Mouse (Mus musculus): ENCODE data around the gene Tex52. TPM values are rescaled to one million over a fixed set of nuclear protein-coding genes. Genes with fewer than 3 reads are reported as not detected.

The Tex52 gene
- polyA plus RNA-seq, 1 experiment = 0.21 TPM

GRCm38 (mm10) chr6:128355726-128356416, 19.4 kb upstream of the Tex52 start, which contains the start of gene Tulp3:
Gene Tulp3, minus strand, starts transcription at chr6:128355851.
- TF ChIP-seq FOSL1 (IDR thresholded peaks at IDR 0.05; ENCODE audit: insufficient read depth, low read length, poor library complexity, severe bottlenecking) (no peak), CEBPB (IDR thresholded peaks at IDR 0.05; ENCODE audit: low read depth) (no peak), MYOD1 (IDR thresholded peaks at IDR 0.05; ENCODE audit: control insufficient read depth, insufficient read length, low read depth) (no peak), CTCF (IDR thresholded peaks at IDR 0.05; ENCODE audit: control insufficient read depth, insufficient read depth, insufficient read length) (no peak), MYOG (IDR thresholded peaks at IDR 0.05; ENCODE audit: control insufficient read depth, extremely low read depth, insufficient read length) (no peak), MAX (IDR thresholded peaks at IDR 0.05) (no peak), USF1 (IDR thresholded peaks at IDR 0.05; ENCODE audit: low read depth) (no peak)
- peak within 1 kb of the TSS; percentile 63 for H3K4me3 ChIP-seq (ENCODE audit: insufficient read depth, poor library complexity, severe bottlenecking)

GRCm38 (mm10) chr6:128358999-128359398, 16.3 kb upstream of the Tex52 start:
- Histone ChIP-seq H3K4me3 (ENCODE audit: insufficient read depth, poor library complexity, severe bottlenecking) (no peak overlapping the region), H3K36me3 (ENCODE audit: control insufficient read depth, insufficient read depth) (peaks cover 23% of the 10 kb centered on the region), H3K79me3 (ENCODE audit: low read depth) (peaks cover 30% of the 10 kb centered on the region), H3K27me3 (ENCODE audit: control insufficient read depth, insufficient read depth, insufficient read length) (no peaks in the 10 kb centered on the region), H3ac (ENCODE audit: control insufficient read depth, insufficient read length, low read depth) (no peak overlapping the region), H3K79me2 (ENCODE audit: control insufficient read depth, insufficient read depth) (peaks cover 54% of the 10 kb centered on the region)
- TF ChIP-seq CTCF (IDR thresholded peaks at IDR 0.05; ENCODE audit: control insufficient read depth, insufficient read depth, insufficient read length) (peak; percentile 66), FOSL1 (IDR thresholded peaks at IDR 0.05; ENCODE audit: insufficient read depth, low read length, poor library complexity, severe bottlenecking) (no peak)

More at GRCm38 (mm10) chr6:128355726-128356416, 19.4 kb upstream of the Tex52 start, which contains the start of gene Tulp3:
- Histone ChIP-seq H3K27me3 (ENCODE audit: control insufficient read depth, insufficient read depth, insufficient read length) (no peaks in the 10 kb centered on the region), H3K79me2 (ENCODE audit: control insufficient read depth, insufficient read depth) (peaks cover 55% of the 10 kb centered on the region), H3K79me3 (ENCODE audit: low read depth) (peaks cover 22% of the 10 kb centered on the region), H3ac (ENCODE audit: control insufficient read depth, insufficient read length, low read depth) (peak within 1 kb of the TSS; percentile 94), H3K36me3 (ENCODE audit: control insufficient read depth, insufficient read depth) (peaks cover 26% of the 10 kb centered on the region)

GRCm38 (mm10) chr6:128361901-128362300, 13.4 kb upstream of the Tex52 start:
- Histone ChIP-seq H3K4me3 (ENCODE audit: insufficient read depth, poor library complexity, severe bottlenecking) (peak overlapping the region; percentile 60), H3K79me2 (ENCODE audit: control insufficient read depth, insufficient read depth) (peaks cover 69% of the 10 kb centered on the region), H3K36me3 (ENCODE audit: control insufficient read depth, insufficient read depth) (peaks cover 40% of the 10 kb centered on the region), H3K27me3 (ENCODE audit: control insufficient read depth, insufficient read depth, insufficient read length) (no peaks in the 10 kb centered on the region), H3ac (ENCODE audit: control insufficient read depth, insufficient read length, low read depth) (peak overlapping the region; percentile 77), H3K79me3 (ENCODE audit: low read depth) (peaks cover 46% of the 10 kb centered on the region)
- TF ChIP-seq CEBPB (IDR thresholded peaks at IDR 0.05; ENCODE audit: low read depth) = no peak
- no peak for TF ChIP-seq MYOG (IDR thresholded peaks at IDR 0.05; ENCODE audit: control insufficient read depth, extremely low read depth, insufficient read length)
- no peak for TF ChIP-seq USF1 (IDR thresholded peaks at IDR 0.05; ENCODE audit: low read depth)
- no peak for TF ChIP-seq MYOD1 (IDR thresholded peaks at IDR 0.05; ENCODE audit: control insufficient read depth, insufficient read length, low read depth)
- no peak for TF ChIP-seq MAX (IDR thresholded peaks at IDR 0.05)

- peaks cover 40% of the 10 kb centered on the region for H3K36me3 ChIP-seq (ENCODE audit: control insufficient read depth, insufficient read depth)
- H3K27me3 ChIP-seq (ENCODE audit: control insufficient read depth, insufficient read depth, insufficient read length) = no peaks in the 10 kb centered on the region
- peak within 1 kb of the TSS; percentile 60 for H3K4me3 ChIP-seq (ENCODE audit: insufficient read depth, poor library complexity, severe bottlenecking)
- peak within 1 kb of the TSS; percentile 77 for H3ac ChIP-seq (ENCODE audit: control insufficient read depth, insufficient read length, low read depth)
- TF ChIP-seq USF1 (IDR thresholded peaks at IDR 0.05; ENCODE audit: low read depth) = peak; percentile 90
- no peak for TF ChIP-seq CTCF (IDR thresholded peaks at IDR 0.05; ENCODE audit: control insufficient read depth, insufficient read depth, insufficient read length)
- H3K79me2 ChIP-seq (ENCODE audit: control insufficient read depth, insufficient read depth) = peaks cover 75% of the 10 kb centered on the region
- peaks cover 51% of the 10 kb centered on the region for H3K79me3 ChIP-seq (ENCODE audit: low read depth)
Observed at GRCm38 (mm10) chr6:128362381-128363006, 12.8 kb upstream of the Tex52 start, which contains the start of the genes Rhno1 and Foxm1. Gene Rhno1, minus strand, starts transcription at chr6:128362911. Gene Foxm1, plus strand, starts transcription at chr6:128362967.

- H3K79me2 ChIP-seq (ENCODE audit: control insufficient read depth, insufficient read depth) = peaks cover 82% of the 10 kb centered on the region
- H3K27me3 ChIP-seq (ENCODE audit: control insufficient read depth, insufficient read depth, insufficient read length) = no peaks in the 10 kb centered on the region
- peak overlapping the region; percentile 60 for H3K4me3 ChIP-seq (ENCODE audit: insufficient read depth, poor library complexity, severe bottlenecking)
- peaks cover 54% of the 10 kb centered on the region for H3K79me3 ChIP-seq (ENCODE audit: low read depth)
- peak overlapping the region; percentile 77 for H3ac ChIP-seq (ENCODE audit: control insufficient read depth, insufficient read length, low read depth)
- TF ChIP-seq CTCF (IDR thresholded peaks at IDR 0.05; ENCODE audit: control insufficient read depth, insufficient read depth, insufficient read length) (no peak), MYOD1 (IDR thresholded peaks at IDR 0.05; ENCODE audit: control insufficient read depth, insufficient read length, low read depth) (peak; percentile 55), MAX (IDR thresholded peaks at IDR 0.05) (no peak)
- H3K36me3 ChIP-seq (ENCODE audit: control insufficient read depth, insufficient read depth) = peaks cover 40% of the 10 kb centered on the region
Observed at GRCm38 (mm10) chr6:128363007-128363825, 12.0 kb upstream of the Tex52 start.
